Mouse (Mus musculus) heart, embryonic 14.5 days (tissue): ENCODE results near the gene Uckl1. TPM values are rescaled to one million over a fixed set of nuclear protein-coding genes. Genes with fewer than 3 reads are reported as not detected.

Experiments
- ATAC-seq: fragments of 200-750 bp; cut with Nextera tagmentation; 2 replicates; pipeline ENCODE4 v1.8.0; 2017; ENCODE audit warnings: low read depth, moderate TSS enrichment; ENCODE audit not compliant: insufficient number of reproducible peaks, insufficient read depth, low FRiP score
- H3K27ac ChIP-seq, 2 experiments: fragments of 200-500 bp in 1 of 2; fragments of 300-500 bp in 1 of 2; sonication (generic) in 1 of 2; replicated peaks in 1 of 2; 2 replicates each; pipeline ENCODE4 v1.5.1; 2012 to 2014; ENCODE audit warnings: low read depth in 2 of 2, low read length in 2 of 2, control low read depth in 1 of 2, mild to moderate bottlenecking in 1 of 2, mixed read lengths in 1 of 2; ENCODE audit not compliant: control insufficient read depth in 1 of 2, insufficient read depth in 1 of 2
- H3K27me3 ChIP-seq: fragments of 300-500 bp; sonication (generic); 2 replicates; pipeline ENCODE4 v1.6.1; 2014; ENCODE audit warnings: mild to moderate bottlenecking, low read length, control low read depth; ENCODE audit not compliant: control insufficient read depth, insufficient read depth
- H3K36me3 ChIP-seq: fragments of 300-500 bp; sonication (generic); 2 replicates; pipeline ENCODE4 v1.6.1; 2014; ENCODE audit warnings: mild to moderate bottlenecking, control low read depth, low read length, mixed read lengths; ENCODE audit not compliant: control insufficient read depth, insufficient read depth
- H3K4me1 ChIP-seq, 2 experiments: fragments of 200-500 bp in 1 of 2; fragments of 300-500 bp in 1 of 2; sonication (generic) in 1 of 2; 2 replicates each; pipeline ENCODE4 v1.6.1; 2012 to 2014; ENCODE audit warnings: low read length in 2 of 2, control low read depth in 1 of 2, mixed read lengths in 1 of 2; ENCODE audit not compliant: control insufficient read depth in 2 of 2, insufficient read depth in 2 of 2
- H3K4me2 ChIP-seq: fragments of 300-500 bp; sonication (generic); 2 replicates; pipeline ENCODE4 v1.6.1; 2014; ENCODE audit warnings: mild to moderate bottlenecking, low read length
- H3K4me3 ChIP-seq, 2 experiments: fragments of 200-500 bp in 1 of 2; fragments of 300-500 bp in 1 of 2; sonication (generic) in 1 of 2; 2 replicates each; pipeline ENCODE4 v1.5.1; 2012 to 2014; ENCODE audit warnings: low read length in 2 of 2, mild to moderate bottlenecking in 2 of 2, control low read depth in 1 of 2, low read depth in 1 of 2, moderate library complexity in 1 of 2; ENCODE audit not compliant: control insufficient read depth in 1 of 2, insufficient read depth in 1 of 2
- H3K9ac ChIP-seq: fragments of 300-500 bp; sonication (generic); 2 replicates; pipeline ENCODE4 v1.6.1; 2014; ENCODE audit warnings: mild to moderate bottlenecking, low read length
- H3K9me3 ChIP-seq: fragments of 300-500 bp; sonication (generic); 2 replicates; pipeline ENCODE4 v1.6.1; 2016; ENCODE audit warnings: low read length, control low read depth; ENCODE audit not compliant: control insufficient read depth
- WGBS: fragments of 180-500 bp; shearing (Covaris S2); extraction: QIAGEN DNeasy Blood & Tissue Kit; methylation state at CpG from one replicate; pipeline ENCODE4 v1.1.7; 2014; 5-methylcytosine and 5-hydroxymethylcytosine counted together
- polyA plus RNA-seq: library from polyadenylated mRNA; unstranded; fragments of >200 nt; fragmentation: Nextera tagmentation; extraction: Ambion mirVana; gene quantifications from 2 replicates; pipeline ENCODE4 v1.2.1, GENCODE M21; 2014

Gene Uckl1
- polyA plus RNA-seq, 1 experiment from 2014 or later, result 72.1 TPM

DNA sequence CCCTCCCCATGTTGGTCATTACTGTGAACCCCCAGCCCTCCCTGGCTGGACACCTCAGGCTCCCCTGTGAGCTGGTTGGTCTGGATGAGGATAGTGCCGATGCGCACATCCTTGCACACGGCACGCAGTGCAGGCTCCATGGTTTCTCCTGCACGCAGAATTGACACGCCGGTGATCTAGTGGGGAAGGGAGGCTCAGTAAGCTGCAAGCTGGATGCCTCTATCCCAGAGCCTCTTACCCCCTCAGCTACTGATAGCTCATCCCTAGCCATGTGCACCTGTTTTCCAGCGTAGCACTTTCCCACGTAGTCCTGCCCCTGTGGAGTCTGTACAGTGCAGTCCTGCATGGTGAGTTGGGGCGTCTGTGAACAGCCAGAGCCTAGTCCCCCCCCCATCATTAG lies 14.8 kb downstream of the Uckl1 start:
- ATAC-seq, result no peak
- Histone ChIP-seq H3K4me3 (no peak overlapping the region), H3K9me3 (no peaks in the 10 kb centered on the region), H3K27ac (no peak overlapping the region), H3K4me2 (no peak overlapping the region), H3K4me1 (0 out of 4 replicates have a peak, but pooled peaks cover 0 to 2% of the 10 kb centered on the region in 2 experiments), H3K9ac (no peak overlapping the region), H3K27me3 (no peaks in the 10 kb centered on the region), H3K36me3 (peaks cover 37% of the 10 kb centered on the region)
- 85% methylated on average over 10 of the region's 10 CpGs for whole genome bisulfite sequencing

DNA sequence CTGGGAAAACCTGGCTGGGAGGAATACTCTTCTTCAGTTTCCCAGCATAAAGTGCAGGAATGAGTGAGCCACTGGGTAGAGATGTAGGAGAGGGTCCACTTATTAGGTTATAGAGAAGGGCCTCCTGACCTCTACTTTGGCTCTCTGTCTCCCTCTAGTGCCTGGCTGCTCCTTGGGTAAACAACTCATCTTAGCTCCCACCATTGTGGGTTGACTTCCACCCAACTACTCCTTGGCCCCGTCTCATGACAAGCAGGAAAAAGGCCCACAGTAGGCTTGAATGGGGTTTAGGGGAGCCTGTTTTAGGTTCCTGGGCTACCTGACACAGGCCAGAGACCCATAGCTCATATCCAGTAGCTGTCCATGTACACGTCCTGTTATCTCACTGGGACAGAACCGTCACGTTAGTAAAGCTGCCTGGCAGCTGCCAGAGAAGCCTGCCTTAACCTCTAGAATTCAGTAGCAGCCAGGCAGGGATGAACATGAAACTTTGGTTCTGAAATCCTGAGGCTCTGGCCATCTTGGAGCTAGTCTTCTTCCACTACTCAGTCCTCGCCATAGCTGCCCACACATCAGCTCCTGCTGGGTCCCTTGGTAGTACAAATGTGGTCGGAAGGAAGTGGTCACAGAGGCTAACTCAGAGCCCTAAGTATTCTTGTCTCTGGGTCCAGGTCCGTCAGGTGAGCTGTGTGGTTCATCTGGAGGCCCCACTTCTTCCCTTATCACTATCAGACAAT lies 16.3 kb downstream of the Uckl1 start:
- no peak overlapping the region for H3K4me3 ChIP-seq
- peaks cover 23% of the 10 kb centered on the region for H3K36me3 ChIP-seq
- WGBS, result 57% methylated on average over 7 of the region's 7 CpGs
- H3K27me3 ChIP-seq, result no peaks in the 10 kb centered on the region
- H3K4me1 ChIP-seq, result 0 out of 4 replicates have a peak, but pooled peaks cover 0 to 2% of the 10 kb centered on the region in 2 experiments
- H3K27ac ChIP-seq, result no peak overlapping the region
- ATAC-seq, result no peak
- no peak overlapping the region for H3K9ac ChIP-seq
- no peak overlapping the region for H3K4me2 ChIP-seq
- no peaks in the 10 kb centered on the region for H3K9me3 ChIP-seq

DNA sequence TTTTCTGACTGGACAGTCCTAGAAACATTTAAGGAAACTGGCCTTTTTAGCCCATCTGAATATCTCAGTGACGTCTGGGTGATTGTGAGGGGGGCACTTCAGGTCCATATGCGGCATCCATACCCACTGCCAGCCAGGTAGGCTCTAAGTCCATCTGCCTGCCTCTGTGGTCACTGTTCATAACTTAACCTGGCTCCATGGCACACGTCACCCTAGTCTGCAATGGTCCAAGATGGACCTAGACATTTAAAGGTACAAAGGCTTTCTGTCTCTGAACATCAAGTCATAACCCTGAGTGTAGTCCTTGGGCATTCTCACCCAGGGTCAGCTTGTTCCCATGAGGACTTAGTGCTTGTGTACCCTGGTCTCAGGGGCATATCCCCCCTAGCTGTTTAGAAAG lies 17.4 kb downstream of the Uckl1 start:
- H3K4me2 ChIP-seq, result no peak overlapping the region
- no peaks in the 10 kb centered on the region for H3K9me3 ChIP-seq
- no peaks in the 10 kb centered on the region for H3K27me3 ChIP-seq
- peaks cover 12% of the 10 kb centered on the region for H3K36me3 ChIP-seq
- H3K4me1 ChIP-seq, result 0 out of 4 replicates have a peak, but pooled peaks cover 0 to 2% of the 10 kb centered on the region in 2 experiments
- H3K27ac ChIP-seq, result no peak overlapping the region
- WGBS, result 79% methylated on average over 3 of the region's 3 CpGs
- H3K4me3 ChIP-seq, result no peak overlapping the region
- H3K9ac ChIP-seq, result no peak overlapping the region
- ATAC-seq, result no peak

DNA sequence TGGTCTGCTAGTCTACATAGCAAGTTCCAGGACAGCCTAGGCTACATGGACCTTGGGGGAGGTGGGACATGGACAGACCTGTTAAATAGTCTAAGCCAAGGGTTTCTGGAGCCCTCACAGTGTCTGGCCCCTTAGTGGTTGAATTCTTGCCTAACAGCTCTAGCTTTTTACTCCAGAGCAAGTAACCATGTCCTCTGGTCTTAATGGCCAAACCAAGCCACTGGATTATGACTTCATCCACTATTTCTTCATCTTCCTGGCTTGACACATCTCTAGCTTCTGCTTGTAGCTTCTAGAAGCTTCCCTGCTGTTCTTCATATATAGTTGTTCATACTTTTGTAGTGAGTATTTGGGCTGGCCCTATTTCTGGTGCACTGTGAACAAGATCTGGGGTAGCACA lies 30.9 kb downstream of the Uckl1 start:
- no peak overlapping the region for H3K4me2 ChIP-seq
- peaks cover 58% of the 10 kb centered on the region for H3K36me3 ChIP-seq
- H3K27ac ChIP-seq, result no peak overlapping the region
- H3K4me1 ChIP-seq, result no peaks in the 10 kb centered on the region
- no peaks in the 10 kb centered on the region for H3K27me3 ChIP-seq
- no peak for ATAC-seq
- H3K9me3 ChIP-seq, result no peaks in the 10 kb centered on the region
- no peak overlapping the region for H3K9ac ChIP-seq
- H3K4me3 ChIP-seq, result no peak overlapping the region

DNA sequence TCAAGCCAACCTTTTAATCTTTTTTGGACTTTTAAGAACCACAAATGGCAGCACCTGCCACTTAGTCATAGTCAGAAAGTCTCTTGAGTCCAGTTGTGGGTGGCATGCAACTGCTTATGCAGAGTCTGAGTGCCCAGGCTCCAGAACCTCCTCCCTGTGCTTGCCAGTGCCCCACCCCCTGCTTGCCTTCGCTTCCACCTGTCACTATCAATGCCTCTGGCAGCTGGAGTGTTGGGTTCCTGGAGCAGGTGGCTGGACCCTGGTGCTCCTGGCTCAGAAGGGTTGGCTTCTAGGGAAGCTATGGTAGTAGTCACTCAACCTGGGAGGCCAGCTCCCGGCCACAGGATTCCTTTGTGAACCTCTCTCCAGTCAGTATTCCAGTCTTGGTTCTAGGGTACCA lies 34.5 kb downstream of the Uckl1 start:
- Histone ChIP-seq H3K27ac (no peak overlapping the region), H3K9me3 (no peaks in the 10 kb centered on the region), H3K4me2 (no peak overlapping the region), H3K36me3 (peaks cover 87% of the 10 kb centered on the region), H3K4me3 (no peak overlapping the region), H3K4me1 (no peaks in the 10 kb centered on the region), H3K27me3 (no peaks in the 10 kb centered on the region), H3K9ac (no peak overlapping the region)
- no peak for ATAC-seq
- whole genome bisulfite sequencing, result 98% methylated on average over 2 of the region's 2 CpGs

DNA sequence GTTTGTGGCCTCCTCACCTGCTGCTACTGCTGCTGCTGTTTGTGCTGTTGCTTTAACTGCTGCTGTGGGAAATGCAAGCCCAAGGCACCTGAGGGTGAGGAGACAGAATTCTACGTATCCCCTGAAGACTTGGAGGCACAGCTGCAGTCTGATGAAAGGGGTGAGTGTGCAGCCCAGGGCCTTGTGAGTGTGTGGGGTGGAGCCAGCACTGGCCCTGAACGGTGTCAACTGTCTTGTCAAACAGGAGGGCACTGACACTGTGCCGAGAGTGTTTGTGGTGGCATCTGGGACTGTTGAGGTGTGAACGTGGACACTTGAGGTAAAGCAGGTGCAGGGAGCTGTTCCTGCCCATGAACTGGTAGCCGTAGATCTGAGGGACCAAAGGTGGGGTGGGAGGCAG lies 36.0 kb downstream of the Uckl1 start:
- no peak overlapping the region for H3K27ac ChIP-seq
- peaks cover 76% of the 10 kb centered on the region for H3K36me3 ChIP-seq
- WGBS, result 51% methylated on average over 5 of the region's 5 CpGs

DNA sequence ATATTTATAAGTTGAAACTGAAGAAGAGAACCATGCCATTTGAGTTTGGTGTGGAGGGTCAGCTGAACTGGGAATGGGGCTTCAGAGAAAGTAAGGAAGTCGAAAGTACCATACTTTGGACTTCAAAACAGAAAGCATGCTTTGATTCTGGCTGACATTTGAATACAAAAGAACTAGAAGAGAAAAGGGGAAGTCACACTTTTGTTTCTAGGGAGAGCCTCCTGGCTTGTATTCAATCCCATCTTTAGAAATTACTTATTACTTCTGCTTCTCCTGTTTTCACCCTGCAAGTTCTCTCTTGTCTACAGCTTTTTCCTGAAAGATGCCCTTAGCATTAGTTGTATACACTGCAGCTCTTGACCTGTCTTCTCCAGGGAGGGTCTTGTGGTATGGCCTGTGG lies 36.5 kb downstream of the Uckl1 start:
- no peak overlapping the region for H3K9ac ChIP-seq
- H3K9me3 ChIP-seq, result no peaks in the 10 kb centered on the region
- H3K36me3 ChIP-seq, result peaks cover 73% of the 10 kb centered on the region
- H3K4me2 ChIP-seq, result no peak overlapping the region
- H3K4me1 ChIP-seq, result no peaks in the 10 kb centered on the region
- H3K27me3 ChIP-seq, result no peaks in the 10 kb centered on the region
- H3K27ac ChIP-seq, result no peak overlapping the region
- no peak for ATAC-seq
- no peak overlapping the region for H3K4me3 ChIP-seq
- WGBS, result 74% methylated on average over 1 of the region's 1 CpGs

More for the DNA sequence above, 36.0 kb downstream of the Uckl1 start:
- Histone ChIP-seq H3K9me3 (no peaks in the 10 kb centered on the region), H3K4me3 (no peak overlapping the region), H3K4me2 (no peak overlapping the region), H3K9ac (no peak overlapping the region), H3K4me1 (no peaks in the 10 kb centered on the region), H3K27me3 (no peaks in the 10 kb centered on the region)
- ATAC-seq, result 0 out of 2 replicates have a peak, but pooled peaks have one; percentile 4

DNA sequence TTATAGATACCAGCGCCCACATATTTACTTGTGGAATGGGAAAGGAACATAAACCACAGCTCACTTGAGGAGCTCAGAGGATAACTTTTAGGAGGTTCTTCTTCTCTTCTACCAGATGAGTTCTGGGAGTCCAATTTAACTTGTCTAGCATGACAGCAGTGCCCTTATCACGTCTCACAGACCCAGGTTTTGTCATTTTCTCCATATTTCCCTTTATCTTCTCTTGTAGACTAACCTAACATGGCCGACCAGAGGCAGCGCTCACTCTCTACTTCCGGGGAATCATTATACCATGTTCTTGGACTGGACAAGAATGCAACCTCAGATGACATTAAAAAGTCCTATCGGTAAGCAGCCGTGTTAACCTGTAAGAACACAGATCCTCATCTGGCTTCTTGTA lies 38.5 kb downstream of the Uckl1 start:
- peaks cover 57% of the 10 kb centered on the region for H3K36me3 ChIP-seq
- no peak for ATAC-seq
- no peak overlapping the region for H3K9ac ChIP-seq
- H3K4me2 ChIP-seq, result no peak overlapping the region
- no peak overlapping the region for H3K4me3 ChIP-seq
- no peaks in the 10 kb centered on the region for H3K27me3 ChIP-seq
- no peak overlapping the region for H3K27ac ChIP-seq
- H3K4me1 ChIP-seq, result no peaks in the 10 kb centered on the region
- no peaks in the 10 kb centered on the region for H3K9me3 ChIP-seq
- 88% methylated on average over 7 of the region's 7 CpGs for WGBS
